Mouse (Mus musculus) forelimb bud, embryonic 11.5 days (tissue): Measurements from ENCODE around the gene Tln1.
"Not testable (repeated sequence)": the region's sequence is repeated elsewhere in the genome, so short reads cannot be mapped to it uniquely, and the experiment has no call there.

Source experiments
- DNase-seq: peaks from one replicate; pipeline ENCODE4 v3.0.0-alpha.2; 2012; ENCODE audit warnings: low read depth, low spot score

The Tln1 gene

GRCm38 (mm10) chr4:43506074-43506473, 56.4 kb downstream of the Tln1 start:
- no peak for DNase-seq

GRCm38 (mm10) chr4:43504269-43504668, 58.2 kb downstream of the Tln1 start:
- DNase-seq = no peak

GRCm38 (mm10) chr4:43503506-43503905, 59.0 kb downstream of the Tln1 start:
- DNase-seq = no peak

GRCm38 (mm10) chr4:43503041-43503440, 59.5 kb downstream of the Tln1 start:
- DNase-seq = no peak

- DNase-seq = peak; percentile 84
Observed at GRCm38 (mm10) chr4:43499407-43500333, 62.8 kb downstream of the Tln1 start, which contains the start of gene Arhgef39. Gene Arhgef39, minus strand, starts transcription at chr4:43499695.

DNA sequence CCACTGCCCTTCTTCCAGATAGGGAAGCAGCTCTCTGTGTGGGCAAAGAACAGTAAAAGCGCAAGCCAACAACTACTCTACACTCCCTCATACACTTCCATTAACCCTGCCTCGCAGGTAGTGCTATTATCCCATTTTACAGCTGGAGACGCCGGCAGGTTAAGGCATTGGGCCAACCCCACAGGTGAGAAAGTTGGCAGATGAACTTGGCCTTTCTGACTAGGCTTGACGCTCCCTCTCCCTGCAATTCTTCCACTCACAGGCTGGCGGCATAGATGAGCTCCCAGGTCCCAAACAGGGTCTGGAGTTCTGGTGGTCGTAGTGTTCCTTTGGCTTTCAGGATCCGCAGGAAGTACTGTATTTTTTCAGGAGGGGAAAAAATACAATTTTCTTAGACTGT, 63.5 kb downstream of the Tln1 start:
- peak; percentile 53 for DNase-seq

DNA sequence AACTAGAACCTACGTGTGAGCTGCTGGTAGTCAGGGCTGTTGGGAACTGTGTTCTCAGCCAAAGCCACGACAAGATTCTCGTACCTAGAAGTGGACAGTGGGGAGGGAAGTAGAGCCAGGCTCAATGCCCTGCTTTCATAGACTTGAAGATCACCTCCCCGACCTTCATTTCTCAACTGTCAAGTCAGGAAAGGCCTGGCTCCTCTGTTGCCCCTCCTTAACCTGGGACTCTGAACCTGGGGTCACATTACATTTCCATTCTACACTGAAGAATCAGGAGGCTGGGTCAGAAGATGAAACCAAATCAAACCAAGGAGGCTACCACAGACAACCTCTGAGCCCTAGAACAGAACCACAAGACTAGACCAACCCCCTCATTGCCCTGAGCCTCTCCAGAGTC, 64.5 kb downstream of the Tln1 start:
- no peak for DNase-seq

- no peak for DNase-seq
Observed at GRCm38 (mm10) chr4:43497405-43497804, 65.1 kb downstream of the Tln1 start.

- no peak for DNase-seq
Observed at GRCm38 (mm10) chr4:43496587-43496986, 65.9 kb downstream of the Tln1 start.

GRCm38 (mm10) chr4:43493846-43494240, 68.6 kb downstream of the Tln1 start:
- DNase-seq = no peak

DNA sequence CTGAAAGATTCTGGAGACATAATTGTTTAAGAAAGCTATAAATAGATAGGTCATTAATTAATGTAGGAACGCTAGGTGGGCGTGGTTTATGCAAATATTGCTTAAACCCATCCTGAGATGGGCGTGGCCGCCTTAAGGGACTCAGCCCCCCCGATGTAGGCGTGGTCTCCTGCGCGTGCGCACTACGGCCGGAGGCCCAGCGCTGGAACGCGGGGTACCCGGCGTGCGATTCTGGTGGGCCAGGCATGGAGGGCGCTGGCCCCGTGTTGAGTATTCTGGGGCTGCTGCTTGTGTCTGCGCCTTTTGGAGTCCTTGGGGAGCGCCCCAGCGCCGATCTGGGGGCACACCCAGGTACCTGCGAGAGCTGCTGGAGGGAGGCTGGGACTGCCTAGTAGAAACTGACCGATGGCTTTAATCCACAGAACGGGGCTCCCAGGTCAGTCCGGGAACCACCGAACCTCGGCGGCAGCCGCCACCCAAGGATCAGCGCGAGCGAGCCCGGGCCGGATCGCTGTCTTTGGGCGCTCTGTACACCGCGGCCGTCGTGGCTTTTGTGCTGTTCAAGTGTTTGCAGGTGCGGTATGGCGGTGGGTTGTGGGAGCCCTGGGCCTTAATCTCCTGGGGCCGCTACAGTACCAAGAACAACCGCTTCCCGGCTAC, 69.2 kb downstream of the Tln1 start:
- peak; percentile 97 for DNase-seq

- DNase-seq = peak; percentile 96
Observed at GRCm38 (mm10) chr4:43492821-43493185, 69.7 kb downstream of the Tln1 start, which contains the start of gene Ccdc107. Gene Ccdc107, plus strand, starts transcription at chr4:43492900.

DNA sequence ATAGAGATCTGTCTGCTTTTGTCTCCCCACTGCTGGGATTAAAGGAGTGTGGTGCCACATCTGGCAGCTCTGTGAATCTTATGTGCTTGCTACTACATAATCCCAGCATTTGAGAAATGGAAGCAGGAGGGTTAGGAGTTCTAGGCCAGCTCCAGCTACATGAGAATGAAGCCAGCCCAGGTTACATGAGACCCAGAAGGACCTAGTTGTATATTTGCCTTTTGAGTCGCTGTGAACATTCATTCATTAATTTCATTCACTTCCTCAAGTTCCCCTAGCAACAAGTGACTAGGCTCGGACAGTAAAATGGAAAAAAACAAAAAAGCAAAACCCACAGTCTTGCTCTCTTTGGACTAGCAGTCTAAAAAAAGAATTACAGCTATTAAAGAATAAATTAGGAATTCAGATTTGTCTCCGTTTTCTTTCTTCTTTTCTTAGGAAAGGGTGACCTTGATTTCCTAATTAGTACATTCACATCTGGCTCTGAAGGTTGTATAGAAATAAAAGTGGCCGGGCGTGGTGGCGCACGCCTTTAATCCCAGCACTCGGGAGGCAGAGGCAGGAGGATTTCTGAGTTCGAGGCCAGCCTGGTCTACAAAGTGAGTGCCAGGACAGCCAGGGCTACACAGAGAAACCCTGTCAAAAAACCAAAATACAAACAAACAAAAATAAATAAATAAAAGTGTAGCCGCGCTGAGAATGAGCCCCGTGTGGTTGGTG, 70.2 kb downstream of the Tln1 start:
- no peak for DNase-seq

- DNase-seq = no peak
Observed at GRCm38 (mm10) chr4:43490801-43491200, 71.7 kb downstream of the Tln1 start.

DNA sequence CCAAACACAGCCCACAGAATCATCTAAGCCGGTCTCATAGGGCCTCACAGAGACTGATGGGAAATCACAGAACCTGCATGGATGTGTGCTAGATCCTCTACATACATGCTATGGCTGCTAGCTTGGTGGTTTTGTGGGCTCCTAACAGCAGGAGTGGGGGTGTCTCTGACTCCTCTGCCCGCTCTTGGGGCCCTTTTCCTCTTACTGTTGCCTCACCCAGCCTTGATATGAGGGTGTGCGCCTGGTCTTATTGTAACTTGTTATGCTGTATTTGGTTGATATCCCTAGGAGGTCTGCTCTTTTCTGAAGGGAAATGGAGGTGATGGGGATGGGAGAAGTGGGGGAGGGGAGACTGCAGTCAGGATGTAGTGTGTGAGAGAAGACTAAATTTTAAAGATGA, 72.9 kb downstream of the Tln1 start:
- no peak for DNase-seq

- DNase-seq = not testable (repeated sequence)
Observed at GRCm38 (mm10) chr4:43485666-43486065, 76.8 kb downstream of the Tln1 start.

DNA sequence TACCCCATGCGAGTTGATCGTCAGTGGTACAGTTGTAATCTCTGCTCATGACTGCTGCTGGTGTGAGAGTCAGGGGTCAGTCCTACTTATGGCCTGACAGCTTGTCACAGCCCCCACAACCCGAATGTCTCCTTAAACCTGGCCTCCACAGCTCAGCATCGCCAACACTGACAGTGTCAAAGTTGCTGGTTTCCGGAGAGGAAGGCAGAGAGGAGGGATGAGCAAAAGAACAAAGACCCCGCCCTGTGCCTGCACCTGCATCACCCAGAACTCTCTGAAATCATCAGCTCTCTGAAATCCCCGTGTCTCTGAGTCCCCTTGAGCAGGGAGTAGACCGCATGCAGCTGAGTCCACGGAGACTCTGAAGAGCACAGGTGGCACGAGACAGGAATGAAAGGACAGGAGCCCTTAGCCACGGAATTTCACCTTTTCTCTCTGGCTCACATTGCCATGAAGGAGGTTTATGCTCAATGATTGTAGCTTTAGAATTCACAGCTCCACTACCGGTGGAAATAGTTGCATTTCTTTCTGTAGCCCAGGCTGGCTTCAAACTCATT, 78.9 kb downstream of the Tln1 start, which contains the start of gene Sit1:
Sit1 (minus strand) TSS at position 200 of the 557 bp plus-strand sequence.
- no peak for DNase-seq

- no peak for DNase-seq
Observed at GRCm38 (mm10) chr4:43482591-43482990, 79.9 kb downstream of the Tln1 start.

- DNase-seq = no peak
Observed at GRCm38 (mm10) chr4:43481894-43482456, 80.5 kb downstream of the Tln1 start.
